Mouse (Mus musculus) hindbrain, embryonic 12.5 days (tissue): ENCODE data around the gene Slc44a2. TPM values are rescaled to one million over a fixed set of nuclear protein-coding genes. Genes with fewer than 3 reads are reported as not detected.

Experiments
- ATAC-seq: fragments of 200-750 bp; cut with Nextera tagmentation; 2 replicates; pipeline ENCODE4 v1.8.0; 2017; ENCODE audit warnings: moderate TSS enrichment; ENCODE audit not compliant: low FRiP score
- H3K27ac ChIP-seq: fragments of 300-500 bp; sonication (generic); 2 replicates; pipeline ENCODE4 v1.5.1; 2016; ENCODE audit warnings: mild to moderate bottlenecking
- H3K27me3 ChIP-seq: fragments of 300-500 bp; sonication (generic); 2 replicates; pipeline ENCODE4 v1.6.1; 2016; ENCODE audit warnings: mild to moderate bottlenecking
- H3K36me3 ChIP-seq: fragments of 300-500 bp; sonication (generic); 2 replicates; pipeline ENCODE4 v1.6.1; 2016; ENCODE audit warnings: mild to moderate bottlenecking
- H3K4me1 ChIP-seq: fragments of 300-500 bp; sonication (generic); 2 replicates; pipeline ENCODE4 v1.6.1; 2016
- H3K4me2 ChIP-seq: fragments of 300-500 bp; sonication (generic); replicated peaks from 2 replicates; pipeline ENCODE4 v1.6.1; 2016; ENCODE audit warnings: mild to moderate bottlenecking
- H3K4me3 ChIP-seq: fragments of 300-500 bp; sonication (generic); 2 replicates; pipeline ENCODE4 v1.5.1; 2016; ENCODE audit warnings: mild to moderate bottlenecking
- H3K9ac ChIP-seq: fragments of 300-500 bp; sonication (generic); 2 replicates; pipeline ENCODE4 v1.6.1; 2016; ENCODE audit warnings: mild to moderate bottlenecking, moderate library complexity
- H3K9me3 ChIP-seq: fragments of 300-500 bp; sonication (generic); replicated peaks from 2 replicates; pipeline ENCODE4 v1.6.1; 2016; ENCODE audit warnings: mild to moderate bottlenecking
- WGBS: fragments of 180-500 bp; shearing (Covaris S2); methylation state at CpG from one replicate; pipeline ENCODE4 v1.1.7; 2016; 5-methylcytosine and 5-hydroxymethylcytosine counted together
- polyA plus RNA-seq: library from polyadenylated mRNA; unstranded; fragments of >200 nt; fragmentation: Nextera tagmentation; extraction: Ambion mirVana; gene quantifications from 2 replicates; pipeline ENCODE4 v1.2.1, GENCODE M21; 2016

The Slc44a2 gene
- polyA plus RNA-seq, 1 experiment from 2014 or later: 86.8 TPM

DNA sequence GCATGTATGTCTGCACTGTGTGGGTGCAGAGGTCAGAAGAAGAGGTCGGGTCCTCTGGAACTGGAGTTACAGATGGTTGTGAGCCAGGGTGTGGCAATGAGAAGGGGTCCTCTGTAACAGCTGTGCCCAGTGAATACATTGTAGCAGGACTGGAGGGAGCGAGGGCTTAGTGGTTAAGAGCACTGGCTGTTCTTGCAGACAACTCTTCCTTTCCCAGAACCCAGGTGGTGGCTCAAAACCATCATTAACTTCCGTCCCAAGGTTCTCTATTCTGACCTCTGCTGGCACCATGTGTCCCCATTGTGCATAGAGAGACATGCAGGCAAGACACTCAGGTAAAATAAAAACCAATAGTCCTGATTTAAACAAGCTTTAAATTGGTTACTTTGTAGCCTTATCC, 7.1 kb downstream of the Slc44a2 start:
- Histone ChIP-seq H3K36me3 (no peaks in the 10 kb centered on the region; the same call in 1 of the 2 replicates), H3K4me1 (peaks cover 13% of the 10 kb centered on the region), H3K9ac (no peak overlapping the region), H3K27ac (no peak overlapping the region), H3K27me3 (no peaks in the 10 kb centered on the region), H3K4me2 (no peak overlapping the region), H3K9me3 (no peaks in the 10 kb centered on the region), H3K4me3 (no peak overlapping the region)
- WGBS: 76% methylated on average over 3 of the region's 3 CpGs
- ATAC-seq: no peak

DNA sequence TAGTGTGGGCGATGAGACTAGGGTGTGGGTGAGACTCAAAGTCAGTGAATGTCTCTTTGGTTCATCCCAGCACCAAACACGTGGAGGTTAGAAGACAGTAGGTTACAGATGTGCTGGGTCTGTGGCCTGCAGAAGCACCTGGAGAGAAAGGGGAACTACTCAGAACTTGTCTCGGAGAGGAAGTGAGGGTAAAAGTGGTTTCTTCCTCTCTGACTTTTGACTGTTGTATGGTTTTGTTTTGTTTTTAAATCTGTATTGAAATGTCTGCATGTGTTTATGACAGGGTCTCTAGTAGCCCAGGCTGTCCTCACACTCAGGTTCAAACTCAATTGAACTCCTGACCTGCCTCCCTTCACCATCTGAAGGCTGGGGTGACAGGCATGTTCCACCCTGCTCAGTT, 7.5 kb downstream of the Slc44a2 start:
- Histone ChIP-seq H3K36me3 (no peaks in the 10 kb centered on the region; the same call in 1 of the 2 replicates), H3K9me3 (no peaks in the 10 kb centered on the region), H3K4me1 (peaks cover 18% of the 10 kb centered on the region), H3K27me3 (no peaks in the 10 kb centered on the region), H3K27ac (no peak overlapping the region), H3K4me2 (no peak overlapping the region), H3K9ac (no peak overlapping the region), H3K4me3 (no peak overlapping the region)
- WGBS: 80% methylated on average over 3 of the region's 3 CpGs
- no peak for ATAC-seq

DNA sequence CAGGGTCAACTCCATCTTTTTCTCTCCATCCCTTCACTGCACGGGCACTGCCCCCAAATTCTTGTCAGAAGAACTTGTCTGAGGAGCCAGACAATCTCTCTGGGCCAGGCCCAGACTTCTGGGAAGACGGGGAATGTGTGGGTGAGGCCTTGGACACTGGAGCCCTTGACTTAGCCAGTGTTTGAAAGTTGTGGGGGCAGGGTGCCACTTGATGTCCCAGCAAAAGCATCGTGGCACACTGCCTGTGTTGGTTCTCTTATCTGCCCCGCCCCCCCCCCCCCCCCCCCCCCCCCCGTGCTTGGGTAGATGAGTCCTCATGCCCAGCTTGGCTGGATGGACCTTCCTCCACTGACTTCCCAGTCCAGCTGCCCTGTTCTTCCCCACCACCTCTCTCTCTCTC, 8.5 kb downstream of the Slc44a2 start:
- Histone ChIP-seq H3K4me2 (no peak overlapping the region), H3K4me3 (no peak overlapping the region), H3K27me3 (no peaks in the 10 kb centered on the region), H3K9ac (no peak overlapping the region), H3K4me1 (peaks cover 18% of the 10 kb centered on the region), H3K9me3 (no peaks in the 10 kb centered on the region), H3K27ac (no peak overlapping the region), H3K36me3 (no peaks in the 10 kb centered on the region; the same call in 1 of the 2 replicates)
- ATAC-seq: no peak
- WGBS: 88% methylated on average over 3 of the region's 5 CpGs

DNA sequence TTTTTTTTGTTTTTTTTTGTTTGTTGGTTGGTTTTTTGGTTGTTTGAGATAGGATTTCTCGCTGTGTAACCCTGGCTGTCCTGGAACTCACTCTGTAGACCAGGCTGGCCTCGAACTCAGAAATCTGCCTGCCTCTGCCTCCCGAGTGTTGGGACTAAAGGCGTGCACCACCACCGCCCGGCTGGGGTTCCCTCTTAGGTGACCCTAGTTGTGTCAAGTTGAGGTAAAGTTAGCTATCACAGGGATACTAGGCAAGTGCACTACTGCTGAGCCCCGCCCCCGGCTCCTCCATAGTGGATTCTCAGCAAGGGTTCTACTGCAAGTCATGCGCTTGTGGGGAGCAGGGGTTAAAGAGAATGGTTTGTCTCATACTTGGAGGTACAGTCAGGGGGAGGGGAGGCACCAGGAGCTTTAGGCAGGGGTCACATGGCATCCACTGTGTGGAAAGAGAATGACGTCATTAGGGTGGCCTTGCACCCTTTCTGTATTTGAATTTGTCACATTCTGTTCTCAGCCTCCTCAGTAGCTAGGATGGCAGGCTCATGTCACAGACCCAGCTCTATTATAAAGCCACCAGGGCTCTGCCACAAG, 9.3 kb downstream of the Slc44a2 start:
- Histone ChIP-seq H3K4me3 (no peak overlapping the region), H3K4me2 (no peak overlapping the region), H3K27ac (no peak overlapping the region), H3K36me3 (no peaks in the 10 kb centered on the region; the same call in 1 of the 2 replicates), H3K27me3 (no peaks in the 10 kb centered on the region), H3K4me1 (peaks cover 18% of the 10 kb centered on the region), H3K9ac (no peak overlapping the region), H3K9me3 (no peaks in the 10 kb centered on the region)
- WGBS: 85% methylated on average over 10 of the region's 10 CpGs
- ATAC-seq: no peak

DNA sequence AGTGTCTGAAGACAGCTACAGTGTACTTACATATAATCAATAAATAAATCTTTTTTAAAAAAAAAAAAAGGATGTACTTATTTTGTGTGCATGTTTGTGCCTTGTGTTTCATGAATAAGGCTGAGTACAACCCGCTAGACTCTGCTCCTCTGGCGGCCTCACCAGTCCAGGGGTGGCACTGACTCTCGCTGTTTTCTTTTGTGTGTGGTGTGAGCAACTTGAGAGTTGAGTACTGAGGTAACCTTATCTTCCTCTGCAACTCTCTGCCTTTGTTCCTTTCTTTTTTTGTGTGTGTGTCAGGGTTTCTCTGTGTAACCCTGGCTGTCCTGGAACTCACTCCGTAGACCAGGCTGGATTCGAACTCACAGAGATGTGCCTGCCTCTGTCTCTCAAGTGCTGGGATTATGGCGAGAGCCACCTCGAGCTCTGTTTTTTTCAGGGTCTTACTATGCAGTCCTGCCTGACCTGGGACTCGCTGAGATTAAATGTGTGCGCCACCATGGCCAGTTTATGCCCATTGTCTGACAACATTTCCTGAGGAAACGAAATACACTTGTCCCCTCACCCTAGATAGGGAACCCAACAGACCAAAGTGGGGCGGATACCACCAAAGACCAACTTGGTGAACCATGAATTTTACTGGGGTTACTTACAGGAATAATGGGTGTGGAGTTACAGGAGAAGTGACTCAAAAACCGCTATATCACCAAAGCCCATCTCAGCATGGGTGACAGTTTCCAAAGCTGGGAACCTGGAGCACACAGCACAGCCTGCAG, 11.1 kb downstream of the Slc44a2 start:
- H3K27ac ChIP-seq: no peak overlapping the region

DNA sequence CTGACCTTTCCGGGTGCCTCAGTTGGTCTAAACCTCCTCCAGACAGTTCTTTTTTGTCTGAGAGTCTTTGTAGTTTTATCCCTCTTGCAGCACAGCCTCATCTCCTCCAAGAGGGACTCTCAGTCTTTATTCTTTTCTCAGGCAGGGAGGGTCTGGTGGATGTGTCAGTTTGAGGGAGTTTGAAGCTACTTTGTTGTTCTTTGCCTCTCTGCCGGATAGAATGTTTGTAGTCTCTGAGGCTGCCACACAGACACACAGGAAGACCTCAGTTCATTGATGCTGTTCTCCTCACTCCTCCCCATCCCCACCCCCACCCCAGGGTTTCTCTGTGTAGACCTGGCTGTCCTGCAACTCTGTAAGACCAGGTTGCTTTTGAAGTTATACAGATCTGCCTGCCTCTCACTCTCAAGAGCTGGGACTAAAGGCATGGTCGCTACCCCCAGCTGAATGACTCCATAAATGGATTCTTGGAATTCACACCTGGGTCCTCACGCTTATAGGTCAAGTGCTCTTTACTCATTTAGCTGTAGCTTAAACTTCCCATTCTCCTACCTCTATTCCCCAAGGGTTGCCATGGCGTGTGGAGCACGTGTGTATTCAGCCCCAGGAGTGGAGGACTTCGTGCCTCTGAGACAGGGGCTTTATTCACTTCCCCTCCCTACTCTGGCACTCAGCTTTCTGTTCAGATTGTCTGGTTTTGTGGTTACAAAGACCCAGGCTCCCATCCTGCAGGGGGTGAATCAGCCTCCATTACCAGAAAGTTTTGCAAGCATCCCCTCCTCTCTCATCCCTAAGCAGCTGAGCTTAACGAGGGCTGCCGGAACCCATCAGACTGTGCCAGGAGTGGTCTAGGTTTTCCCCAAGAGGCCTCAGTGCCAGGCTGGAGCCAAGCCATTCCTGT, 11.9 kb downstream of the Slc44a2 start:
- Histone ChIP-seq H3K36me3 (no peaks in the 10 kb centered on the region), H3K4me2 (no peak overlapping the region), H3K9me3 (no peaks in the 10 kb centered on the region), H3K4me3 (no peak overlapping the region), H3K9ac (no peak overlapping the region), H3K27me3 (no peaks in the 10 kb centered on the region), H3K27ac (peak overlapping the region; percentile 8; the same call in 1 of the 2 replicates), H3K4me1 (peaks cover 19% of the 10 kb centered on the region)
- WGBS: 33% methylated on average over 9 of the region's 9 CpGs
- ATAC-seq: no peak

More for the DNA sequence above, 11.1 kb downstream of the Slc44a2 start:
- no peak for ATAC-seq
- H3K9ac ChIP-seq: no peak overlapping the region
- no peak overlapping the region for H3K4me2 ChIP-seq
- H3K27me3 ChIP-seq: no peaks in the 10 kb centered on the region
- H3K4me1 ChIP-seq: peaks cover 18% of the 10 kb centered on the region
- WGBS: 84% methylated on average over 12 of the region's 12 CpGs
- H3K9me3 ChIP-seq: no peaks in the 10 kb centered on the region
- no peaks in the 10 kb centered on the region for H3K36me3 ChIP-seq
- no peak overlapping the region for H3K4me3 ChIP-seq

- no peak for ATAC-seq
These were observed 13.0 kb downstream of the Slc44a2 start for GRCm38 (mm10) chr9:21333523-21333922.

DNA sequence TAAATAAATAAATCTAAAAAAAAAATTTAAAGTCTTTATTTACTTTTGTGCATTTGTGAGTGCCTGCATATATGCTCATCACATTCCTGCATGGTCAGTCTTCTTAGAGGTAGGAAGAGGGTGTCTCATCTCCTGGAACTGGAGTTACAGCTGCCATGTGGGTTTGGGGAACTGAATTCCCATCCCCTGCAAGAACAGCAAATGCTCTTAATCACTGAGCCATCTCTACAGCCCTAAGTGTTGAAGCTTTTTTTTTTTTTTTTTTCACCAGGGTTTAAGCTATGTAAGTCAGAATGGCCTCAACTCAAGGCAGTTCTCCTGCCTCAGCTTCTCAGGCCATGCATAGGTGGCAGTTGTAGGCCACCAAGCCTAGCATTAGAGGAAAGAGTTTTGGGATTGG, 14.2 kb downstream of the Slc44a2 start:
- H3K4me1 ChIP-seq: peaks cover 24% of the 10 kb centered on the region
- H3K27me3 ChIP-seq: no peaks in the 10 kb centered on the region
- no peak overlapping the region for H3K4me3 ChIP-seq
- no peak overlapping the region for H3K27ac ChIP-seq
- H3K4me2 ChIP-seq: no peak overlapping the region
- no peak for ATAC-seq
- peaks cover 2% of the 10 kb centered on the region for H3K36me3 ChIP-seq
- H3K9ac ChIP-seq: no peak overlapping the region
- no peaks in the 10 kb centered on the region for H3K9me3 ChIP-seq

More at GRCm38 (mm10) chr9:21333523-21333922, 13.0 kb downstream of the Slc44a2 start:
- 90% methylated on average over 1 of the region's 1 CpGs for whole genome bisulfite sequencing
- H3K4me2 ChIP-seq: no peak overlapping the region
- no peak overlapping the region for H3K27ac ChIP-seq
- no peak overlapping the region for H3K9ac ChIP-seq
- no peak overlapping the region for H3K4me3 ChIP-seq
- peaks cover 25% of the 10 kb centered on the region for H3K4me1 ChIP-seq
- H3K9me3 ChIP-seq: no peaks in the 10 kb centered on the region
- no peaks in the 10 kb centered on the region for H3K27me3 ChIP-seq
- no peaks in the 10 kb centered on the region; the same call in 1 of the 2 replicates for H3K36me3 ChIP-seq

DNA sequence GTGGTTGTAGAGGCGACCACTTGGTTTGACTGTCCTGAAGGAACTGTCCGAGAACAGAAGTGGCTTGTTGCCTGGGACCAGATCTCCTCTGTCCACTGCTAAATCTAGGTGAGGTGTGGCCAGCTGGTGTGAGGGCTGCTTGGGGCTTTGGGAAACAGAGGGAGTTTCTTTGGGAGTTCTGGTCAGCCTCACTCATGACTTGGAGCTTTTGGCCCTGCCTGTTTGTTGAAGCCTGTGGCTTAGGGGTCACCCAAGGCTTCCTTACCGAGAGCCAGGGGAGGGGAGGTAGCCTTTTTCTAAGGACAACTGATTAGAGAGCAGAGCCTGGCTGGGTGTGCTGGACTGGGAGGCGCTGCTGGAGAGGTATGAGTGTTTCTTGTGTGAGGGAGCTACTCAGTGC, 14.9 kb downstream of the Slc44a2 start:
- no peak overlapping the region for H3K9ac ChIP-seq
- H3K4me2 ChIP-seq: no peak overlapping the region
- ATAC-seq: no peak
- 84% methylated on average over 4 of the region's 4 CpGs for WGBS
- H3K4me3 ChIP-seq: no peak overlapping the region
- H3K27ac ChIP-seq: no peak overlapping the region
- no peaks in the 10 kb centered on the region for H3K9me3 ChIP-seq
- no peaks in the 10 kb centered on the region for H3K27me3 ChIP-seq
- H3K36me3 ChIP-seq: peaks cover 5% of the 10 kb centered on the region
- peaks cover 23% of the 10 kb centered on the region for H3K4me1 ChIP-seq

DNA sequence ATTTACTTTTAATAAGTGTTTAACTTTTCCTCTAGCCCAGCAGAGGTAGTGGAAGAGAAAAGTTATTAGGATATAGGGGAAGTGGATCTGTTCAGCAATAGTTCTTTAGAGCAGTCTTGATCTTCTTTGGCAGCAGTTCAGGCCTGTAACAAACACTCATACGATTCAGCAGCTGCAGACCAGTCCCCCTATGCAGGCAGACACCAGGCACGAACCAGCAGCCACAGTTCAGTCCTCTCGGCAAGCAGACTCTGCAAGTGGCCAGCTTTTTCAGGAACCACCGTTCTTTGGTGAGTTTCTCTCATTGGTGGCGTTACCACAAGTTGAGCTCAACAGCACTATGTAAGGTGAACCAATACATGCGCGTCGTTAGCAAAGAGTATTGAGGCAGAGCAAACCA, 16.0 kb downstream of the Slc44a2 start:
- no peak overlapping the region for H3K4me2 ChIP-seq
- 82% methylated on average over 8 of the region's 8 CpGs for WGBS
- H3K36me3 ChIP-seq: peaks cover 8% of the 10 kb centered on the region

GRCm38 (mm10) chr9:21337652-21338051, 17.2 kb downstream of the Slc44a2 start:
- H3K9ac ChIP-seq: peak overlapping the region; percentile 32; the same call in 1 of the 2 replicates
- 0 out of 2 replicates have a peak overlapping the region, but pooled peaks have one; percentile 1 for H3K4me3 ChIP-seq

More for the DNA sequence above, 16.0 kb downstream of the Slc44a2 start:
- H3K9ac ChIP-seq: no peak overlapping the region
- ATAC-seq: no peak
- no peak overlapping the region for H3K27ac ChIP-seq
- H3K4me1 ChIP-seq: peaks cover 21% of the 10 kb centered on the region
- no peak overlapping the region for H3K4me3 ChIP-seq
- H3K27me3 ChIP-seq: no peaks in the 10 kb centered on the region
- H3K9me3 ChIP-seq: no peaks in the 10 kb centered on the region

GRCm38 (mm10) chr9:21340411-21340810, 19.9 kb downstream of the Slc44a2 start:
- H3K4me2 ChIP-seq: no peak overlapping the region
- no peaks in the 10 kb centered on the region for H3K9me3 ChIP-seq
- ATAC-seq: no peak
- H3K9ac ChIP-seq: no peak overlapping the region
- H3K27ac ChIP-seq: no peak overlapping the region
- H3K4me3 ChIP-seq: no peak overlapping the region
- peaks cover 7% of the 10 kb centered on the region; the same call in 1 of the 2 replicates for H3K4me1 ChIP-seq
- 87% methylated on average over 4 of the region's 4 CpGs for WGBS
- peaks cover 32% of the 10 kb centered on the region for H3K36me3 ChIP-seq
- no peaks in the 10 kb centered on the region for H3K27me3 ChIP-seq

More at GRCm38 (mm10) chr9:21337652-21338051, 17.2 kb downstream of the Slc44a2 start:
- Histone ChIP-seq H3K4me2 (no peak overlapping the region), H3K4me1 (peaks cover 11% of the 10 kb centered on the region), H3K9me3 (no peaks in the 10 kb centered on the region), H3K27ac (no peak overlapping the region), H3K36me3 (peaks cover 10% of the 10 kb centered on the region), H3K27me3 (no peaks in the 10 kb centered on the region)
- no peak for ATAC-seq
- 10% methylated on average over 20 of the region's 20 CpGs for WGBS
